Mouse (Mus musculus): ENCODE data around the gene Fgf4. TPM values are rescaled to one million over a fixed set of nuclear protein-coding genes. Genes with fewer than 3 reads are reported as not detected.

Fgf4 gene
- total RNA-seq, 2 experiments from 2014 or later, result not detected

- peak; percentile 40 for DNase-seq
Observed at GRCm38 (mm10) chr7:144914296-144914947, 67.3 kb downstream of the Fgf4 start.

Other genes starting within 250 kb of the Fgf4 start
- gene Ano1, start 95.4 kb upstream of the Fgf4 start, total RNA-seq (2021), result 10 to 100 TPM; 12.5 to 15.9 TPM
- gene Fgf3, start 9.3 kb upstream of the Fgf4 start, total RNA-seq (2021), result not detected
- not detected for gene Fgf15, start 49.2 kb downstream of the Fgf4 start, total RNA-seq (2021)
- 10 to 100 TPM; 13.8 to 14.8 TPM for gene LTO1, start 67.7 kb downstream of the Fgf4 start, total RNA-seq (2021)
- 100 to 1,000 TPM; 128 to 130 TPM for gene Ccnd1, start 92.6 kb downstream of the Fgf4 start, total RNA-seq (2021)